Mouse (Mus musculus) liver, postnatal 0 days (tissue): Measurements from ENCODE around the gene Saysd1.

Source experiments
- CTCF ChIP-seq: sonication (generic); IDR thresholded peaks from 2 replicates; pipeline ENCODE4 v1.5.1; 2016; ENCODE audit warnings: antibody characterized with exemption, low read depth
- EP300 ChIP-seq: IDR thresholded peaks from 2 replicates; pipeline ENCODE4 v1.6.1; 2016; ENCODE audit warnings: antibody characterized with exemption, low read depth, mild to moderate bottlenecking

- TF ChIP-seq CTCF (no peak), EP300 (no peak)
Observed at GRCm38 (mm10) chr14:20074759-20075158, 63.6 kb downstream of the Saysd1 start.
